Mouse (Mus musculus) lung, embryonic 14.5 days (tissue): Measurements from ENCODE around the gene Snrk. TPM values are rescaled to one million over a fixed set of nuclear protein-coding genes. Genes with fewer than 3 reads are reported as not detected.

Experiments
- ATAC-seq: fragments of 200-750 bp; cut with Nextera tagmentation; 2 replicates; pipeline ENCODE4 v1.8.0; 2017; ENCODE audit warnings: mild to moderate bottlenecking, moderate TSS enrichment, moderate library complexity; ENCODE audit not compliant: insufficient read depth
- DNase-seq: peaks from one replicate; pipeline ENCODE4 v3.0.0-alpha.2; 2015
- H3K27ac ChIP-seq: fragments of 300-500 bp; sonication (generic); 2 replicates; pipeline ENCODE4 v1.5.1; 2014; ENCODE audit warnings: low read depth, mild to moderate bottlenecking, moderate library complexity
- H3K27me3 ChIP-seq: fragments of 300-500 bp; sonication (generic); 2 replicates; pipeline ENCODE4 v1.6.1; 2014; ENCODE audit warnings: low read length, control low read depth; ENCODE audit not compliant: insufficient read depth
- H3K36me3 ChIP-seq: fragments of 300-500 bp; sonication (generic); 2 replicates; pipeline ENCODE4 v1.6.1; 2014; ENCODE audit warnings: control low read depth; ENCODE audit not compliant: insufficient read depth
- H3K4me1 ChIP-seq: fragments of 300-500 bp; sonication (generic); 2 replicates; pipeline ENCODE4 v1.6.1; 2014; ENCODE audit warnings: antibody characterized with exemption, control low read depth; ENCODE audit not compliant: insufficient read depth
- H3K4me2 ChIP-seq: fragments of 300-500 bp; sonication (generic); 2 replicates; pipeline ENCODE4 v1.6.1; 2014; ENCODE audit warnings: mild to moderate bottlenecking
- H3K4me3 ChIP-seq: fragments of 300-500 bp; sonication (generic); 2 replicates; pipeline ENCODE4 v1.5.1; 2014; ENCODE audit warnings: low read depth, low read length
- H3K9ac ChIP-seq: fragments of 300-500 bp; sonication (generic); 2 replicates; pipeline ENCODE4 v1.6.1; 2014
- H3K9me3 ChIP-seq: fragments of 300-500 bp; sonication (generic); 2 replicates; pipeline ENCODE4 v1.6.1; 2016; ENCODE audit warnings: low read depth, low read length, control low read depth
- CTCF ChIP-seq: IDR thresholded peaks from 2 replicates; pipeline ENCODE4 v1.5.1; 2016; ENCODE audit warnings: antibody characterized with exemption, low read depth
- WGBS: fragments of 180-500 bp; shearing (Covaris S2); extraction: QIAGEN DNeasy Blood & Tissue Kit; methylation state at CpG from one replicate; pipeline ENCODE4 v1.1.7; 2014; 5-methylcytosine and 5-hydroxymethylcytosine counted together
- polyA plus RNA-seq: library from polyadenylated mRNA; unstranded; fragments of >200 nt; fragmentation: Nextera tagmentation; extraction: Ambion mirVana; gene quantifications from 2 replicates; pipeline ENCODE4 v1.2.1, GENCODE M21; 2014

Gene Snrk
- polyA plus RNA-seq, 1 experiment from 2014 or later, result 58.4 TPM

GRCm38 (mm10) chr9:122139236-122139635 is 22.2 kb downstream of the Snrk start:
- ATAC-seq (0 out of 2 replicates have a peak, but pooled peaks have one; percentile 19), DNase-seq (peak; percentile 67)
- H3K27me3 ChIP-seq, result no peaks in the 10 kb centered on the region
- H3K4me2 ChIP-seq, result no peak overlapping the region
- no peaks in the 10 kb centered on the region for H3K9me3 ChIP-seq
- no peak overlapping the region for H3K27ac ChIP-seq
- TF ChIP-seq CTCF, result no peak
- peaks cover 29% of the 10 kb centered on the region; the same call in 1 of the 2 replicates for H3K36me3 ChIP-seq
- no peak overlapping the region for H3K9ac ChIP-seq
- WGBS, result 34% methylated on average over 2 of the region's 2 CpGs
- H3K4me3 ChIP-seq, result no peak overlapping the region
- H3K4me1 ChIP-seq, result no peaks in the 10 kb centered on the region

- 85% methylated on average over 1 of the region's 1 CpGs for WGBS
- Histone ChIP-seq H3K4me1 (no peaks in the 10 kb centered on the region), H3K36me3 (peaks cover 21% of the 10 kb centered on the region), H3K9me3 (no peaks in the 10 kb centered on the region), H3K27ac (no peak overlapping the region), H3K4me3 (no peak overlapping the region), H3K9ac (no peak overlapping the region), H3K4me2 (no peak overlapping the region), H3K27me3 (no peaks in the 10 kb centered on the region)
- TF ChIP-seq CTCF, result no peak
- DNase-seq (peak; percentile 19), ATAC-seq (no peak)
Observed at GRCm38 (mm10) chr9:122143219-122143618, 26.2 kb downstream of the Snrk start.

GRCm38 (mm10) chr9:122144776-122145175 is 27.7 kb downstream of the Snrk start:
- H3K27me3 ChIP-seq, result no peaks in the 10 kb centered on the region
- peaks cover 19% of the 10 kb centered on the region for H3K36me3 ChIP-seq
- no peak overlapping the region for H3K27ac ChIP-seq
- H3K9ac ChIP-seq, result no peak overlapping the region
- no peak overlapping the region for H3K4me3 ChIP-seq
- H3K4me2 ChIP-seq, result no peak overlapping the region
- DNase-seq (no peak), ATAC-seq (no peak)
- no peaks in the 10 kb centered on the region; the same call in 1 of the 2 replicates for H3K4me1 ChIP-seq
- H3K9me3 ChIP-seq, result no peaks in the 10 kb centered on the region
- WGBS, result 89% methylated on average over 3 of the region's 3 CpGs
- peak; percentile 45 for TF ChIP-seq CTCF

GRCm38 (mm10) chr9:122145677-122146076 is 28.6 kb downstream of the Snrk start:
- H3K4me3 ChIP-seq, result no peak overlapping the region
- H3K4me1 ChIP-seq, result no peaks in the 10 kb centered on the region; the same call in 1 of the 2 replicates
- no peak for DNase-seq
- H3K9ac ChIP-seq, result no peak overlapping the region
- H3K36me3 ChIP-seq, result peaks cover 19% of the 10 kb centered on the region
- ATAC-seq, result no peak
- H3K27ac ChIP-seq, result no peak overlapping the region
- H3K9me3 ChIP-seq, result no peaks in the 10 kb centered on the region
- no peak for TF ChIP-seq CTCF
- H3K4me2 ChIP-seq, result no peak overlapping the region
- H3K27me3 ChIP-seq, result no peaks in the 10 kb centered on the region

- Histone ChIP-seq H3K27me3 (no peaks in the 10 kb centered on the region), H3K4me1 (no peaks in the 10 kb centered on the region; the same call in 1 of the 2 replicates), H3K9ac (no peak overlapping the region), H3K4me3 (no peak overlapping the region), H3K9me3 (no peaks in the 10 kb centered on the region), H3K27ac (no peak overlapping the region), H3K4me2 (no peak overlapping the region), H3K36me3 (peaks cover 19% of the 10 kb centered on the region)
- TF ChIP-seq CTCF, result no peak
- DNase-seq, result no peak
- 63% methylated on average over 4 of the region's 4 CpGs for WGBS
- ATAC-seq, result no peak
Observed at GRCm38 (mm10) chr9:122146124-122146870, 29.2 kb downstream of the Snrk start.

GRCm38 (mm10) chr9:122148356-122148755 is 31.3 kb downstream of the Snrk start:
- Histone ChIP-seq H3K9ac (no peak overlapping the region), H3K4me3 (no peak overlapping the region), H3K27ac (no peak overlapping the region), H3K4me1 (no peaks in the 10 kb centered on the region; the same call in 1 of the 2 replicates), H3K36me3 (peaks cover 28% of the 10 kb centered on the region), H3K9me3 (no peaks in the 10 kb centered on the region), H3K4me2 (no peak overlapping the region), H3K27me3 (no peaks in the 10 kb centered on the region)
- TF ChIP-seq CTCF, result no peak
- WGBS, result 95% methylated on average over 3 of the region's 3 CpGs
- ATAC-seq (no peak), DNase-seq (no peak)

GRCm38 (mm10) chr9:122149997-122150826 is 33.1 kb downstream of the Snrk start:
- Histone ChIP-seq H3K4me1 (no peaks in the 10 kb centered on the region; the same call in 1 of the 2 replicates), H3K27ac (no peak overlapping the region), H3K9ac (no peak overlapping the region), H3K9me3 (no peaks in the 10 kb centered on the region), H3K27me3 (no peaks in the 10 kb centered on the region), H3K36me3 (peaks cover 14% of the 10 kb centered on the region; the same call in 1 of the 2 replicates), H3K4me2 (no peak overlapping the region), H3K4me3 (no peak overlapping the region)
- ATAC-seq (no peak), DNase-seq (no peak)
- WGBS, result 84% methylated on average over 9 of the region's 9 CpGs
- TF ChIP-seq CTCF, result no peak
